Mouse (Mus musculus) hindlimb bud, embryonic 11.5 days (tissue): ENCODE results near the gene Heg1.
A peak's percentile ranks its signal among the peaks of the same experiment; 100 is the strongest.

Experiments used
- DNase-seq: peaks from one replicate; pipeline ENCODE4 v3.0.0-alpha.2; 2012; ENCODE audit warnings: low read depth, low spot score; ENCODE audit errors: extremely low spot score

Heg1 gene

DNA sequence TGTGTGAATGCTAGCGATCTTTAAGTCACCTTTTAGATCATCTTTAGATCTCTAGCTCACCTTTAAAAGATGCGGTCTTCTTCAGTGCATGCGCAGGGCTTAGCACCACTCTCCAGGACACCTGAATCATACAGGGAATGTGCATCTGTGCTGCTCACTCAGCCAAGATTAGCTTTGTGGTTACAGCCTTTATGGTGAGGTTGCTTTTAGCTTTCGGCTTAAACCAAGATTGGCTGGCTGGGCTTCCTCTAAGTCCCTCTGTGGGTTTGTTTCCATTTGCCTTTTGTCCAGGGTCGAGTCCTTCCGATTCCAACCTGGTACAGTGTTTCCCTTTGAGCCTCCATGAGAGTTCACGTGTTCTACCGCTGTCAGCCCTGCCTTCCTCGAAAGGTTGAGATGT, 20.1 kb downstream of the Heg1 start:
- DNase-seq, result no peak

DNA sequence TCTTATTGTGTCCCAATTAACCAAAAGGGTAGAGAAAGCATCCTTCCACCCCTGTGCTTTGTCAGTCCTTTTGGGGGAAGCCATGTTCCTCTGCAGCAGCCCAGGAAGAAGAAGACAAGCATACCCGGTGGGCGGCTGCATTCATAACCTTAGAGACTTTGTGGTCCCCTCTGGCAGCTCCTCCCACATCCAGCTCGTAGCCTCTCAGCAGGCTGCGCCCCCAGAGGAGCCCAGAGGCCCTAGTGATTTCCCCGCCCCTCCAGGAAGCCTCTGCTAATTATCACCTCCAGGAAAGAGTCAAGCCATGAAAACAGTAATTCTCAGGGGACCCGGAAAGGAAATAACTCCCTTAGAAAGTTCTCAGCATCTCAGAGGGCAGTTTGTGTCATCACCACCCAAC, 21.1 kb downstream of the Heg1 start:
- DNase-seq, result no peak

DNA sequence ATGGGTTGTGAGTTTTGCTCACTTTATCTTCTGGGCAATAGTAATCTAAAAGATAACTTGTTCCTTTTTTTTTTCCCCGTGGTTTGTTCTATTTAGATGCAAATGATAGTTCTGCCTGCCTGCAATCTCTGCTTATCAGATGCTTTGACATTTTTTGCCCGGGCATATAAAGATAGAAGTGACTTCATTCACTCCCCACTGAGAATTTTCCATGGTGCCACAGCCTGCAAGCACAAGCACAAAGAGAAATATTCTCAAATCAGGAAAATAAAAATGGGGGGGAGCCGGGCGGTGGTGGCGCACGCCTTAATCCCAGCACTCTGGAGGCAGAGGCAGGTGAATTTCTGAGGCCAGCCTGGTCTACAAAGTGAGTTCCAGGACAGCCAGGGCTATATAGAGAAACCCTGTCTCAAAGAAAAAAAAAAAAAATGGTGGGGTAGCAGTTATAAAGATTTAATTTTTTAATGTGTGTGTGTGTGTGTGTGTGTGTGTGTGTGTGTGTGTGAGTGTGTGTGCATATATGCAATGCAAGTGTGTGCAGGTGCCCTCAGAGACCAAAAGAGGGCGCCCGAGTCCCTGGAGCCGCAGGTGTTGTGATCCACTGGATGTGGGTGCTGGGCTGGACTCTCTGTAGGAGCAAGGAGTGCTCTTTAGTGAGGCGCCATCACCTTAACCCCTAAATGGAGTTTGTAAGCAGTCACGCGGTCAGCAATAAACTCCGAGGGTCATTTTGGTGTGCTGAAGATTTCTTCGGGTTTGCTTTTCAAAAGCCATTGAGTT, 22.1 kb downstream of the Heg1 start:
- no peak for DNase-seq

DNA sequence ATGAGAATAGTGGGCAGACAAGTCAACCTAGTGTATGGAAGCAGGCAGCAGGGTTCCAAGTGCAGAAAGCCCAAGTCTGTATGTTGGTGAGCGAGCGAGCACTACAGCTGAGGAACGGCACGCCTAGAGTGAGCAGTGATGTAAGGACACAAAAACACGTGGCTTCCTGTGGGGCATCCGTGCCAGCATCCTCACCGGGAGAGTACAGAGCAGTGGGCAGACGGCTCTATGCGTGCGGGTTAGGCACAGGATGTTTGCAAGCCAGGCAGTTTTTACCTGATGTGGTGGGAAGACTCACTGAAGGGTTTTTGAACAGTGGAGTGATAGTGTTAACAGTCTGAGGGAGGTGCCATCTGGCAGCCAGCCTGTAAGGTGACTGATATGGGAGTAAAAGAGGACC, 23.9 kb downstream of the Heg1 start:
- no peak for DNase-seq

DNA sequence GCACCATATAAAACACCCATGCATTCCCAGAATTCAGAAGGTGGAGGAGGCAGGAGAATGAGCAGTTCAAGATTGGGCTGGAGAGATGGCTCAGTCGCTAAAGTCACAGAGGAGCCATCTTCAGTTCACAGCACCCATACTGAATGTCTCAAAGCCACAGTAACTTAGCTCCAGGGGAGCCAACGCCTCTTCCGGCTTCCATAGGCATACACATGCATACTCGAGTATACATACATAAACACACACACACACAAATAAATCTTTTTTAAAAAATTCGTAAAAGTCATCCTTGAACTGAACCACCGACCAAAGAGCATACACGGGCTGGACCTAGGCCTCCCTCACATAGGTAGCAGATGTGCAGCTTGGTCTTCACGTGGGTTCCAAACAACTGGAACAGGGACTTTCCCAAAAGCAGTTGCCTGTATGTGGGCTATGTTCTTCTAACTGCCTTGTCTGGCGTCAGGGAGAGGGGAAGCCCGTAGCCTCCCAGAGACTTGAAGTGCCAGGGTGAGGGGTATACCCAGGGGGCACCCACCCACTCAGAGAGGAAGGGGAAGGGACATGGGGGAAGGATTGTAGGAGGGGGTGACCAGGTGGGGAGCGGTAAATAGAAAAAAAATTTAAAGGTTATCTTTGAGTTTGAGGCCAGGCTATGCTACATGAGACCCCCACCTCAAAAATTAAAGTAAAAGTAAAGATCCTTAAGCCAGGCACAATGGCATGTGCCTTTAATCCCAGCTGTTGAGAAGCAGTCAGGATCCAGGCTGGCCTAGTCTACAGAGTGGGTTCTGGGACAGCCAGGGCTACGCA, 24.6 kb downstream of the Heg1 start:
- no peak for DNase-seq

DNA sequence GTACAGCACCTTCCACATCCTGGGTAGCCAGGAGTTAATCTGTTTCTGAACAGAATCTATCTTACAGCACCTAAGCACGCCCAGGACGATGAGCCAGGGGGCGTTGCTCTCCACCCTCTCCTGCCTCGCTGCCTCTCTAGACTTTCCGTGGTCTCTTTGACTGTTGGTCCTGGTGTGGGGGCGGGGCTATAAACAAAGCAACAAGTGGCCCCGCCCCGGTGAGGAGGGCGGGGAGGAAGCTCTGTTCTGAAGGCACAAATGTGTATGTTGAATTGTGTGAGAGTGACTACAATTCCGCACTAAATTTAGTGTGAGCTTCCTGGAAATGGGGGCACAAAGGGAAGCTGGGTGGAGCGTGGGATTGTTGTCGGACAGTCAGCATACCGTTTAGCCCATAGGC, 30.1 kb downstream of the Heg1 start:
- DNase-seq, result no peak

DNA sequence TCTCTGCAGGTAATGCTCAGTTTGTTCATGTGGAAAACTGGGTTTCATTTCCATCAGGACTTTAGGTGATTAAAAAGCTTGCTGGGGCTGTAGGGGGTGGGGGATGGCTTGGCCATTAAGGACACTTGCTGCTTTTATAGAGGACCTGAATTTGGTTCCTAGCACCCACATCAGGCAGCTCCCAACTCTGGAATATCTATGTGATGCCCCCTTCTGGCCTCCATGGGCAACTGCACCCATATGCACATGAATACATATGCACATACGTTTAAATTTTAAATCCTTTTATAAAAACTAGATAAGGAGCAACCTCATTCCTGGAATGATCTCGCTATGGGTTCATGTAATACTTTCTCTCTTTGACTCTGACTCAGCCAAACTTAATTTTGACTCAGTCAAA, 39.1 kb downstream of the Heg1 start:
- no peak for DNase-seq

DNA sequence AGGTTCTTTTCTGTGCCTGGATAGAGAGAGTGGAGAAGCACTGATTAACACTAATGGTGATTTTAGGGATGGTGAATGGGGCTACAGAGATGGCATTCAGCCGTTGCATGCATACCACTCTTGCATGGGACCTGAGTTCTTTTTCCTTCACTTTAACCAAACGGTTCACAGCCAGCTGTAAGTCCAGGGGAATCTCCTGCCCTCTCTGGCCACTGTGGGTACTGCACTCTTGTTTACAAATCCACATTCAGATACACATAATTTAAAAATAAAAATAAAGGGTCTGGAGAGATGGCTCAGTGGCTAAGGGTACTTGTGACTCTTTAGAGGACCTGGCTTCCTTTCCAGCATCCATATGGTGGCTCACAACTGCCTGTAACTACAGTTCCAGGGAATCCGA, 39.8 kb downstream of the Heg1 start:
- DNase-seq, result no peak

DNA sequence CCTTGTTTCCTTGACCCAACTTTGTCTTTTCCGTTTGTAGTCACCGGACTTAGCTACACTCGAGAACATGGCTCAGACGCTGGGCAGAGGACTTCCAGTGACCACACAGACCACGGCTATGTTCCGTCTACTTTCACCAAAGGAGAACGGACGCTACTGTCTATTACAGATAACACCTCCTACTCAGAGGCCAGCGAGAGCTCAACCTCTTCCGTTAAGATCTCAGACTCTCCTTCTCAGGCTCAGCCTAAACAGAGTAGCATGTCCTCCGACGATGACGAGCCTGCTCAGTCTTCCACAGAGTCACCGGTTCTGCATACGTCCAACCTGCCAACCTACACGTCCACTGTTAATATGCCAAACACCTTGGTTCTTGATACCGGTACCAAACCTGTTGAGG, 42.1 kb downstream of the Heg1 start:
- no peak for DNase-seq

DNA sequence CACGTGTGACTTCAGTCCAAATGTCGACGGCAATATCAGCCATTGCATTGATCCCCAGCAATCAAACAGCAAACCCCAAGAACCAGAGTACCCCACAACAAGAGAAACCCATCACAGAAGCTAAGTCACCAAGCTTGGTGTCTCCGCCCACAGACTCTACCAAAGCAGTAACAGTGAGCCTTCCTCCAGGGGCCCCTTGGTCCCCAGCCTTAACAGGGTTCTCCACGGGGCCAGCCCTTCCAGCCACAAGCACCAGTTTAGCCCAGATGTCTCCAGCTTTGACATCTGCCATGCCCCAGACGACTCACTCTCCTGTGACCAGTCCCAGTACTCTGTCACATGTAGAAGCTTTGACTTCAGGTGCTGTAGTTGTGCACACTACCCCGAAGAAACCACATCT, 42.7 kb downstream of the Heg1 start:
- no peak for DNase-seq

DNA sequence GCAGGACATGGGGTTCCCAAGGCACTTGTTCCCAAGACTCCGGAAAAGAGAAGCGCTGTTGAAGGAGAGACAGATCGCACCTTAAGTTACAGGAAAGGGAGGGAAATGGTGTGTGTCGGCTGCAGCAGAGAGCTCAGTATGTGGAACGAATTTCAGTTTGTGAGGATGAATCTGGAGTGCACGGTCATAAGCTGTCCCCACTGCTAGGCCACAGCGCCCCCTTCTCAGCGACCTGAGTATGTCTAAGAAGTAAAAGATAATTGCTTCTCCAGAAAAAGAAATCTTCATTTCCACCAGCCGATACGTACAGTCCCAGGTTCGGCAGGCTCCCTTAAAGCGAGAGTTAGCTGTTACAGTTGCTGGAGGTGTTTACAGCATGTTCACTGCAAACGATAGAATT, 44.3 kb downstream of the Heg1 start:
- DNase-seq, result no peak

DNA sequence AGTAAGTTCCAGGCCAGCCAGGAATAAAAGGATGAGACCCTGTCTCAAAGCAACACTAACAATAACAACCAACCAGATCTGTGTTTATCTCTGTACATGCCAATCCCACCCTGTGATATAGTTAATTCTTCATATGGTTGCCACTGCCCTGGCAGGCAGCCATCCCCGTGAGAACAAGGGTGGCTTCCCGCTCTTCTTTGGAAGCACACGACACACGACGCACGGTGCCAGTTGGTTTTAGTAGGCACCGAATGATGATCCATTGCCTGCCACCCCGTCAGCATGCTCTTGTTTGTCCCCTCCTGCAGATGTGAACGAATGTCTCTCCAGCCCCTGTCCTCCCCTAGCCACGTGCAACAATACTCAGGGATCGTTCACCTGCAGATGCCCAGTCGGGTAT, 47.1 kb downstream of the Heg1 start:
- DNase-seq, result no peak

DNA sequence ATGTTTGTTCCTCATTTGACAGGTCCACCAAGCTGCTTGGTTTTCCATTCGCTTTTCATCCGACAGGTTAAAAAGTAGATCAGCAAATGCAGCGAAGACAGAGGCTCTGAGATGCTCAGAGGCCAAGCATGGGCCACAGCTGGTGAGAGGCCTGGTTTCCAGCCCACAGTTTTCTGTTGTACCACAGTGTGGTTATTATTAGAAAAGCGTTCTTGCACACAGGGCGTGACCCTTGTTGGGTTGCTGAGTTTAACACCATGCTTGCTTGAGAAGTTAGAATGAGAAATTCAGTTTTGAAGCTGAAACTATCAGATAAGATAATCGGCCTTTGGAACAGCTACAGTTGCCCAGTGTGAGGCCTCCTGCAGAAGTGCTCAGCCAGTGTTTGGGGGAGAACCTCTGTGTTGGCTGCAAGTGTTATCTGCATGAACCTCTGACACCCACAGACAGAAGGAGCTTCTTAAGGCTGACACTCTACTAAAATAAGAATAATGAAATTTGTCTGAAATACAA, 48.1 kb downstream of the Heg1 start:
- no peak for DNase-seq

DNA sequence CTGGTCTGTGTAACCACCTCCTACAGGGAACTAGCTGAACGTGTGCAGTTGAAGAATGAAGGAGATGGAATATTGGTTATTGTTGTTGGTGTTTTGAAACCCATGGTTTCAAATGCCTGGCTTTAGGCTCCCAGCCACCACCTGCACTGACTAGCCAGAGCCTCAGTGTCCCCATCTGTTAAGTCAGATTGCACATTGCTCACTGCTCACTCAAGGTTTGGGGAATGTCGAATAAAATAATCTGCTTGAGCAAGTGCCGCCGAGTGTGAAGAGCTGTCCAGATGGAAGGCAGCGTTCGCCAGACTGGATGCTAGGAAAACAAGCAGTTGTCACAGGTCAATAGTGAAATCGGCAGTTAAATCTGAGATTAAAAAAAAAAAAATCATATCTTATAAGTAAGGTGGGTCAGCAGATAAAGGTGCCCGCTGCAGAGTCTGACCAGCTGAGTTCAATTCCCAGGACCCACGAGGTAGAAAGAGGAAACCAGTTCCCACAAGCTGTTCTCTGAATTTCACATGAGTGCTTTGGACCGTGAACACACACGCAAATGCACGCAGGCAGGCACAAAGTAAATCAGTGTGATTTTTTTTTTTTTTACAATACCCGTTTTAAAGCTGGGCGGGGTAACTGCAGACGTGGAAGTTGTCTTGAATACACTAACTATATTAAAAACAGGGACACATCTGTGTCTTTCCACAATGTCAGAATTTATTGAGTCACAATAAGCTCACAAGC, 48.8 kb downstream of the Heg1 start:
- no peak for DNase-seq

DNA sequence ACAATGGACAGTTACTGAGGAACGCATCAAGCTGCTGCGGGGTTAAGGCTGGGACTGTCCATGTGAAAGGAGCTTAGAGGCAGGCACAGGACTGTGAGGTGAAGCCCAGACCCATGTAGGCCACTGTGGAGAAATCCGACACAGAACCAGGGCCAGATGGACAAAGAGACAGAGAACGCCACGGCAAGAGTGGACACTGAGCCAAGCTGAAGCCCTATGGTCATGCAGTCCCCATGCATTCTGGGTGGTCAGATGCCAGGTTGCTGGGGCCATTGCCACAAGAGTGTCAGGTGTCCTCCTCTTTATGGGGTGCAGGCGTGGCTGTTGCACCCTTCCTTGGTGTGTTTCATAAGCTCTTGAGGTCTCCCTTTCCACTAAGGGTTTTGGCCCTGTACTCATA, 49.7 kb downstream of the Heg1 start:
- DNase-seq, result no peak

DNA sequence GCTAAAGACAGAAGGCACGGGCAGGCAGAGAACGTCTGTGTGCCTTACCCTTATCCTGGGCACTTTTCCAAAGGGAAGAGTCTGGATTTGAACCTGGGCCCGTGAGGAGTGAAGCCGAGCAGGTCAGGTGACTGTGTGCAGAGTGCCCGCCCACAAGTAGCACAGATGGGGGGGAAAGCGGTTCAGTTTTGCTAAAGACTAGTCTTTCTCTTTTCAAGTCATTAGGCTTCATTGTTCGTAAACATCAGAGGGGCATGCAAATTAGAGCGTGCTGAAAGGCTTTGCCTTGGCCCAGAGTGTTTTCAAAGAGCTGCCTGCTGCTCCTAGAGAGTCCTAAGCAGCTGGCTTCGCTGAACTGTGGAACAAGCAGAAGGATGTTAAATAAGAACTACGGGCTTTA, 50.4 kb downstream of the Heg1 start:
- no peak for DNase-seq

DNA sequence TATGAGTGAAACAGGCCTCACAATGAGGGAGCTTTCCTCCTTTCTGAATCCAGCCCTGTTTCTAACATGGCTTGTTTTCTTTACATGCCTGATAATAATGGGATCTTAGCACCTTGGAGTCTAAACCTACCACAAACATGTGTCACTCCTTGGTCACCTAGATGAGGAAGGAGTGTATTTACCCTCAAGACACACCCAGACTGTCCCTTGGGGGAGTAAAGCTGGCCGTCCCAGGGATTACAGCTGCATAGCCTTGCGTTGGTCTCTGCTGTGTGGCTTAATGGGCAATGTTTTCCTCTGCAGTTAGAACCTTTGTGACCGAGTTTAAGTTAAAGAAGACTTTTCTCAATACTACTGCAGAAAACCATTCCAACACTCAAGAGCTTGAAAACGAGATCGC, 51.1 kb downstream of the Heg1 start:
- DNase-seq, result no peak

DNA sequence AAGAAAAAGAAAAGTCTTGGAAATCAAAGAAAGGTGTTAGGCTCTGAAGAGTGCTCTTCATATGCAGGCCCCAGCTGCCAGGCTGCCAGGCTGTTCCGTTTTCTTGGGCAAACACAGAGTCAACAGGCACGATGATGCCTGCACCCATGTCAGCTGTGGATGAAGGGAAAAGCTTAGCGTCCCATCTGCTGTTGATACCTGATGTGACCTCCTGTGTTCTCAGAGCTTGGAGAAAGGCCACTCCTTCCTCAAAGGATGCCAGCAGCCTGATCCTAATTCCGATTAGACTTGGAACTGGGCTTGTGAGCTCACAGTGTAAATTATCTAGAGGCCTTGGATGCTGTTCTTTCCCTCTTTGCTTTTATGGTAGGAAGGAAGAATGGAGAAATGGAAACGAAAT, 51.6 kb downstream of the Heg1 start:
- no peak for DNase-seq

DNA sequence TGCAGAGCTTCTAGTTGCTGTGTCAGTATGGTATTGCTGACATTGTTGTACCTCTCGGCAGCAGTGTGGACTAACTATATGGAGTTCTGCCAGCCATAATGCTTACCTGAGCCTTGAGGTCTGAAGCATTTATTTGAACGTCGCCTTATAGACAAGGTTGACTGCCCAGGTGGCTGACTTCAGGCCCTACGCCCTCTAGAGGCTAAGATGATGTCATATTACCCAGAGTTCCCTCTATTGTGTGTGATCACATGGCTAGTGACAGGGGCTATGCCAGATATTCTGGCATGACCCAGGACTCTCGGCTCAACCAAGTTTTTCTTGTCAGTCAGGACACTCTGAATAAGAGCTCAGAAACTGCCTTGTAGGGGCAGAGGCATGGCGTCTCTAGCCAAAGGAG, 52.6 kb downstream of the Heg1 start:
- DNase-seq, result no peak

DNA sequence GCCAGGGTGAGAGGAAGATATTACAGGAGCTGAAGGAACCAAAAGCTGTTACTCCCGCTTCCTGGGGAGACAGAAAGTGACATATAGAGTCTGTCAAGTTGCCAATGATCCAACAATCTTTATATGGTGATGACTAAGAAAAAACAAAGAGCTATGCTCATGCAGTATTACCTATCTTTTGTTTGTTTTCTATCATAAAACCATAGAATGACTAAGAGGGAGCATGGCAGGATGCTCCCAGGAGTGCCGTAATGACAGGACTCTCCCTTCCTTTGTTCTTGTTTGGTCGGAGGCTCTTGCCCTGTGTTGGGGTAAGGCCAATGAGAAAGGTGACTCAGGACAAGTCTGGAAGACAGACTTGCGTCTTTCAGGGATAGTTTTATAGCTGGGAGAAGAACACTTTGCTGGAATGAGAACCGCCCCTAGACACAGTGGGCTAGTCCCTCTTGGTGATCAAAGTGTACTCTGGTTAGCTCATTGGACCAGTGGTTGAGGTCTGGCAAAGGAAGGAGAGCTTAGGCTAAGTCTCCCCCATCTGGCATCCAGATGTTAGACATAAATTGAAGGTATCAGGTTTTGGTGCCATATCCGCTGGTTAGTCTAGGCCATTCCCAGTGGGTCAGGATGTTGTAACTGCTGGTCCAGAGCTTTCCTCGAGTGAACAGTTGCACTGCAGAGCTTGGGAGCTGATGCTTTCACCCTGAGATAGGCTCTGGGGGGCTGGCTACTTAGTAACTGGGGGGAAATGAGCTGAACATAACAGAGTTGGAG, 55.0 kb downstream of the Heg1 start:
- peak; percentile 97 for DNase-seq

DNA sequence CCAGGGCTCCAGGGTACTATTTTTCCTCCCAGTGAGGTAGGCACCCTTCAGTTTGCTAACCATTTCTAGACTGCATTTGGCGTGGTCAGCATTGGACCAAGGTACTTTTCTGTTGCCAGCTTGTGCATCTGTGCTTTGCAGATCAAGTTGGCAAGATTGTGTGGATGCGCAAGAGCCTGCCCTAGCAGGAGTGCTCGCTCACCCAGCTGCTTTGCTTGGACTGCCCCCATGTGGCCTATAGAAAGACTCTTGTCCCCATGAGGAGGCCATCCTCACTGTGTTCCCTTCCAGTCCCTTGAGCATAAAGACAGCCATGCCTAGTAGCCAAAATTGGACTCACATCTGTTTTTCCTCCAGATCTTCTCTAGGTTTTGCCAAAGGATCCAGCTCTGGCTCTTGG, 55.6 kb downstream of the Heg1 start:
- DNase-seq, result peak; percentile 47
